ENCODE assay signal across 17 mouse cellular contexts in genomic region chr11:6013359-6013758, GRCm38 (mm10). TPM values are rescaled to one million over a fixed set of nuclear protein-coding genes. Genes with fewer than 3 reads are reported as not detected.
DNase-seq lines count a peak whose midpoint lies in the region; ATAC-seq and TF ChIP-seq lines count a peak whose summit lies in the region.
"Had no signal": no experiment of that assay in that cellular context is flagged by ENCODE, and none has a peak within 500 bp of the region (broad histone marks: within the 10 kb centered on the region; RNA-seq: fewer than 3 reads in every experiment).

No protein-coding gene starts in this region.

- peaks cover 22% of the 10 kb centered on the region for H3K4me1 ChIP-seq in cortical plate, adult 2 months (ENCODE audit: control insufficient read depth, insufficient read depth, low read length)
- H3K4me1 ChIP-seq: heart, embryonic 13.5 days had no signal

- H3K4me3 ChIP-seq in left cerebral cortex, adult 2 months: no peak overlapping the region
- no peak overlapping the region for H3K4me3 ChIP-seq in cortical plate, adult 2 months (ENCODE audit: insufficient read depth, low read length)
- H3K4me3 ChIP-seq: heart, embryonic 13.5 days had no signal

- no peak for TF ChIP-seq POLR2A in cortical plate, adult 2 months (IDR thresholded peaks at IDR 0.05; ENCODE audit: extremely low read depth, insufficient read depth, low read length)

- peak overlapping the region; percentile 28; the same call in 1 of the 2 replicates for H3K27ac ChIP-seq in left cerebral cortex, adult 2 months
- no peak overlapping the region for H3K27ac ChIP-seq in cortical plate, adult 2 months (ENCODE audit: insufficient read depth, low read length)
- H3K27ac ChIP-seq: heart, embryonic 13.5 days had no signal

- DNase-seq in cerebellum, adult 8-10 months: peak; percentile 38
- DNase-seq in cerebellum, adult 11-12 months: no peak
- no peak for DNase-seq in left cerebral cortex, adult 2 months (ENCODE audit: extremely low spot score in 1 of 2, low spot score in 2 of 2)
- DNase-seq in left cerebral cortex, postnatal 36 days (ENCODE audit: low spot score in 2 of 2): no peak
- peak; percentile 25 for DNase-seq in 416B (ENCODE audit: low read depth)
- DNase-seq in right cerebral cortex, postnatal 25 days: no peak
- DNase-seq: adrenal gland, adult 8-10 months; cerebellum, adult 11 months; kidney, adult 9 months; layer of hippocampus, adult 9-11 months; left cerebral cortex, postnatal 4 days; lung, adult 2 months; right cerebral cortex, postnatal 4 days had no signal

- TF ChIP-seq CTCF in left cerebral cortex, adult 2 months (IDR thresholded peaks at IDR 0.05): peak; percentile 43
- TF ChIP-seq CTCF in cortical plate, adult 2 months (IDR thresholded peaks at IDR 0.05; ENCODE audit: extremely low read depth, insufficient read depth, low read length): 0 out of 2 replicates have a peak, but pooled peaks have one; percentile 6

- intact Hi-C loops in left cerebral cortex, adult 2 months (cut with DNase I): loop anchor here (1.0 kb wide), 1 partner anchor 8 kb away; no protein-coding TSS in a partner anchor
- intact Hi-C loops in left cerebral cortex, postnatal 36 days (cut with DNase I): no loop called here

- no peak for ATAC-seq in monocyte, adult 5-6 weeks (replicated peaks; ENCODE audit: insufficient number of reproducible peaks, low FRiP score, low TSS enrichment, poor library complexity, severe bottlenecking)
- ATAC-seq: Patski had no signal

RNA-seq across cellular contexts. Expression of gene Camk2b, which starts 52.8 kb away (rescaled TPM):
- total RNA-seq in left cerebral cortex, adult 2 months (2021): 100 to 1,000 TPM; 607 to 644 TPM
- 100 to 1,000 TPM; 644 to 664 TPM for total RNA-seq in left cerebral cortex, postnatal 36 days (2021)
- polyA plus RNA-seq in cortical plate, adult 2 months (2012; rRNA removed): 499 and 547 TPM in 2 replicates
- total RNA-seq in monocyte, adult 5-6 weeks (2017): 8.3 to 21.9 TPM (median 14.9 TPM) in 3 replicates

RNA-seq across cellular contexts. Expression of gene Ykt6, which starts 57.9 kb away (rescaled TPM):
- total RNA-seq in left cerebral cortex, adult 2 months (2021): 10 to 100 TPM; 75.8 to 79.8 TPM
- 10 to 100 TPM; 82.8 to 91.0 TPM for total RNA-seq in left cerebral cortex, postnatal 36 days (2021)
- 64.7 and 65.3 TPM in 2 replicates for polyA plus RNA-seq in cortical plate, adult 2 months (2012; rRNA removed)
- 45.7 to 57.4 TPM (median 56.8 TPM) in 3 replicates for total RNA-seq in monocyte, adult 5-6 weeks (2017)

Comparison
In these comparisons a context has a peak if more than half of its experiments do, and no peak if none do; other contexts are left out.
1. DNase-seq: peak in cerebellum, adult 8-10 months (single experiment) and 416B (single experiment); none in cerebellum, adult 11-12 months (single experiment), left cerebral cortex, adult 2 months (0 of 2), left cerebral cortex, postnatal 36 days (0 of 2) and right cerebral cortex, postnatal 25 days (single experiment).
2. RNA of gene Camk2b, which starts 52.8 kb away (total RNA-seq): 644 to 664 TPM in left cerebral cortex, postnatal 36 days and 607 to 644 TPM in left cerebral cortex, adult 2 months; 8.3 to 21.9 TPM in monocyte, adult 5-6 weeks; every median in the first group is over 10 times any median in the second.